In the genomic region with DNA sequence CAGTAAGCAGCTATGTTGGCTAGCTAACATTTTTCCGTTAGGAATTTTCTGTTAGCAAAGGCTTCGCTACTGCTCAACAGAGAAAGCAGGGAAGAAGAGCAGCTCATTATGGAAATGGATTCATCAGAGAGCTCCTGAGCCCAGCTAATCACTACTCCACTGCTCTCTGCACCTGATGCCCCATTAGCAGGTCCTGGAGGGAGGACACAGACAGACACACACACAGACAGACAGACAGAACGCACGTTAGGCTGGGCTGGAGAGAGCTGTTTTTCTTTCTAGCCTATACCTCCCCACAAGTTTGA, we compare ENCODE assay signal across 10 mouse cellular contexts. TPM values are rescaled to one million over a fixed set of nuclear protein-coding genes. Genes with fewer than 3 reads are reported as not detected.
A peak's percentile ranks its signal among the peaks of the same experiment; 100 is the strongest.
DNase-seq lines count a peak whose midpoint lies in the region; ATAC-seq and TF ChIP-seq lines count a peak whose summit lies in the region.
"Had no signal": no experiment of that assay in that cellular context is flagged by ENCODE, and none has a peak within 500 bp of the region (broad histone marks: within the 10 kb centered on the region; RNA-seq: fewer than 3 reads in every experiment).

No protein-coding gene starts in this region.

- WGBS in kidney, adult 2 months, result 52% methylated on average over 4 of the region's 4 CpGs
- WGBS in hindbrain, embryonic 12.5 days, result 42% methylated on average over 4 of the region's 4 CpGs
- 27% methylated on average over 4 of the region's 4 CpGs for WGBS in midbrain, embryonic 14.5 days

- peaks cover 26% of the 10 kb centered on the region for H3K4me1 ChIP-seq in kidney, adult 2 months (ENCODE audit: control insufficient read depth, insufficient read depth, low read length)
- H3K4me1 ChIP-seq in cortical plate, adult 2 months (ENCODE audit: control insufficient read depth, insufficient read depth, low read length), result peaks cover 21% of the 10 kb centered on the region
- H3K4me1 ChIP-seq in hindbrain, embryonic 12.5 days, result peaks cover 43% of the 10 kb centered on the region
- peaks cover 30% of the 10 kb centered on the region for H3K4me1 ChIP-seq in midbrain, embryonic 14.5 days (ENCODE audit: control insufficient read depth, insufficient read depth, low read length)

- peak overlapping the region; percentile 34 for H3K4me2 ChIP-seq in hindbrain, embryonic 12.5 days (replicated peaks)
- H3K4me2 ChIP-seq in midbrain, embryonic 14.5 days (ENCODE audit: low read length), result peak overlapping the region; percentile 36

- H3K9ac ChIP-seq in hindbrain, embryonic 12.5 days, result peak overlapping the region; percentile 53; the same call in 1 of the 2 replicates
- peak overlapping the region; percentile 43 for H3K9ac ChIP-seq in midbrain, embryonic 14.5 days (replicated peaks; ENCODE audit: low read length)

- H3K4me3 ChIP-seq in kidney, adult 2 months (ENCODE audit: insufficient read depth, low read depth, low read length), result no peak overlapping the region
- H3K4me3 ChIP-seq in cortical plate, adult 2 months (ENCODE audit: insufficient read depth, low read length), result no peak overlapping the region
- H3K4me3 ChIP-seq in hindbrain, embryonic 12.5 days, result no peak overlapping the region
- H3K4me3 ChIP-seq in midbrain, embryonic 14.5 days (replicated peaks; ENCODE audit: low read depth, low read length), result no peak overlapping the region

- no peaks in the 10 kb centered on the region for H3K9me3 ChIP-seq in hindbrain, embryonic 12.5 days (replicated peaks)
- no peaks in the 10 kb centered on the region for H3K9me3 ChIP-seq in midbrain, embryonic 14.5 days (ENCODE audit: control insufficient read depth, low read length)
- H3K9me3 ChIP-seq: G1E had no signal

- H3K27ac ChIP-seq in kidney, adult 2 months (ENCODE audit: insufficient read depth, low read depth, low read length), result peak overlapping the region; percentile 7; the same call in 1 of the 2 replicates
- peak overlapping the region; percentile 86 for H3K27ac ChIP-seq in cortical plate, adult 2 months (ENCODE audit: insufficient read depth, low read length)
- peak overlapping the region; percentile 99 for H3K27ac ChIP-seq in hindbrain, embryonic 12.5 days
- peak overlapping the region; percentile 97 for H3K27ac ChIP-seq in midbrain, embryonic 14.5 days (replicated peaks; ENCODE audit: low read depth, low read length)

- TF ChIP-seq POLR2A in kidney, adult 2 months (IDR thresholded peaks at IDR 0.05; ENCODE audit: low read depth, low read length), result no peak
- no peak for TF ChIP-seq POLR2A in cortical plate, adult 2 months (IDR thresholded peaks at IDR 0.05; ENCODE audit: extremely low read depth, insufficient read depth, low read length)

- TF ChIP-seq CTCF in kidney, adult 2 months (conservative IDR thresholded peaks at IDR 0.05; ENCODE audit: insufficient read depth, insufficient read length, low read depth, low read length), result no peak
- no peak for TF ChIP-seq CTCF in cortical plate, adult 2 months (IDR thresholded peaks at IDR 0.05; ENCODE audit: extremely low read depth, insufficient read depth, low read length)

- no peaks in the 10 kb centered on the region for H3K27me3 ChIP-seq in kidney, adult 2 months (replicated peaks; ENCODE audit: control insufficient read depth, insufficient read depth, low read length)
- H3K27me3 ChIP-seq in hindbrain, embryonic 12.5 days, result no peaks in the 10 kb centered on the region
- no peaks in the 10 kb centered on the region for H3K27me3 ChIP-seq in midbrain, embryonic 14.5 days (ENCODE audit: control insufficient read depth, insufficient read depth, low read length)

- ATAC-seq in hindbrain, embryonic 12.5 days (ENCODE audit: low FRiP score), result peak; percentile 24
- ATAC-seq in midbrain, embryonic 14.5 days (ENCODE audit: low FRiP score, low TSS enrichment), result peak; percentile 51; the same call in 1 of the 2 replicates
- ATAC-seq: inflammation-experienced regulatory T-cells, adult 6 months had no signal

- no peak for DNase-seq in kidney, adult 2 months
- DNase-seq in kidney, postnatal 10 days, result no peak
- peak; percentile 66 for DNase-seq in midbrain, embryonic 14.5 days
- no peak for DNase-seq in urinary bladder, postnatal 4 days (ENCODE audit: low spot score in 2 of 2)
- no peak for DNase-seq in thymus, postnatal 36 days
- DNase-seq in embryo, embryonic 11 days, result no peak

- H3K36me3 ChIP-seq in kidney, adult 2 months (ENCODE audit: control insufficient read depth, insufficient read depth, low read length), result peaks cover 12% of the 10 kb centered on the region; the same call in 1 of the 2 replicates
- H3K36me3 ChIP-seq in hindbrain, embryonic 12.5 days, result peaks cover 54% of the 10 kb centered on the region
- H3K36me3 ChIP-seq in midbrain, embryonic 14.5 days (ENCODE audit: control insufficient read depth, insufficient read depth, low read length), result peaks cover 54% of the 10 kb centered on the region
- H3K36me3 ChIP-seq: G1E had no signal

RNA-seq across cellular contexts. Expression of a gene that starts 26.2 kb away (rescaled TPM):
- polyA plus RNA-seq in kidney, adult 2 months (2012; rRNA removed), result 115 and 137 TPM in 2 replicates
- 52.3 and 56.5 TPM in 2 replicates for polyA plus RNA-seq in cortical plate, adult 2 months (2012; rRNA removed)
- 50.7 and 56.5 TPM in 2 replicates for polyA plus RNA-seq in hindbrain, embryonic 12.5 days (2016; fragmentation: Nextera tagmentation; extraction: Ambion mirVana)
- 43.7 and 52.7 TPM in 2 replicates for polyA plus RNA-seq in midbrain, embryonic 14.5 days (2014; fragmentation: Nextera tagmentation; extraction: Ambion mirVana)

RNA-seq across cellular contexts. Expression of a gene that starts 26.6 kb away (rescaled TPM):
- 0.17 and 0.29 TPM in 2 replicates for polyA plus RNA-seq in kidney, adult 2 months (2012; rRNA removed)
- 0.25 TPM in 1 of 2 replicates, not detected in the other for polyA plus RNA-seq in cortical plate, adult 2 months (2012; rRNA removed)
- polyA plus RNA-seq in hindbrain, embryonic 12.5 days (2016; fragmentation: Nextera tagmentation; extraction: Ambion mirVana), result not detected in 2 replicates
- not detected in 2 replicates for polyA plus RNA-seq in midbrain, embryonic 14.5 days (2014; fragmentation: Nextera tagmentation; extraction: Ambion mirVana)
- polyA plus RNA-seq: G1E; inflammation-experienced regulatory T-cells, adult 6 months had no signal

Comparison
In these comparisons a context has a peak if more than half of its experiments do, and no peak if none do; other contexts are left out.
1. H3K27ac ChIP-seq: peak in every context shown above with its lines; median percentile 99 in hindbrain, embryonic 12.5 days; 97 in midbrain, embryonic 14.5 days; 86 in cortical plate, adult 2 months; 7 in kidney, adult 2 months.